Mouse (Mus musculus) megakaryocyte-erythroid progenitor cell, adult 5-6 weeks (primary cell): ENCODE results near the gene Ss18l2. TPM values are rescaled to one million over a fixed set of nuclear protein-coding genes. Genes with fewer than 3 reads are reported as not detected.
A peak's percentile ranks its signal among the peaks of the same experiment; 100 is the strongest.

Experiments used
- ATAC-seq: replicated peaks from 2 replicates; pipeline ENCODE4 v1.8.0; 2016; ENCODE audit warnings: mild to moderate bottlenecking, inconsistent platforms; ENCODE audit not compliant: severe bottlenecking, poor library complexity, low FRiP score, low TSS enrichment
- total RNA-seq, 2 experiments: library from RNA; stranded (forward) in 1 of 2; stranded (reverse) in 1 of 2; fragments of 200-1000, 215-1000 nt in 1 of 2; fragments of >200 nt in 1 of 2; fragmentation: Nextera tagmentation in 1 of 2; gene quantifications; 2 replicates each; pipeline ENCODE4 v1.2.3; 2014 to 2017

Gene Ss18l2
- total RNA-seq (2014; fragmentation: Nextera tagmentation) (57.8 and 77.0 TPM in 2 replicates), total RNA-seq (2017) (47.8 and 54.4 TPM in 2 replicates)

- ATAC-seq, result peak; percentile 87
Observed at GRCm38 (mm10) chr9:121709898-121710583, at the start of gene Ss18l2. Gene Ss18l2, plus strand, starts transcription at chr9:121710329.

GRCm38 (mm10) chr9:121663467-121663866, 46.7 kb upstream of the Ss18l2 start:
- no peak for ATAC-seq

GRCm38 (mm10) chr9:121664104-121664503, 46.0 kb upstream of the Ss18l2 start:
- no peak for ATAC-seq

- no peak for ATAC-seq
Observed at GRCm38 (mm10) chr9:121666957-121667630, 43.0 kb upstream of the Ss18l2 start.

GRCm38 (mm10) chr9:121667822-121668221, 42.3 kb upstream of the Ss18l2 start:
- ATAC-seq, result no peak

- ATAC-seq, result peak; percentile 54
Observed at GRCm38 (mm10) chr9:121669348-121669791, 40.8 kb upstream of the Ss18l2 start.

- ATAC-seq, result peak; percentile 62
Observed at GRCm38 (mm10) chr9:121671300-121671699, 38.8 kb upstream of the Ss18l2 start.

GRCm38 (mm10) chr9:121672311-121672710, 37.8 kb upstream of the Ss18l2 start:
- no peak for ATAC-seq

GRCm38 (mm10) chr9:121673716-121674115, 36.4 kb upstream of the Ss18l2 start:
- ATAC-seq, result no peak

GRCm38 (mm10) chr9:121675011-121675410, 35.1 kb upstream of the Ss18l2 start:
- ATAC-seq, result no peak

- no peak for ATAC-seq
Observed at GRCm38 (mm10) chr9:121675556-121675955, 34.6 kb upstream of the Ss18l2 start.

- no peak for ATAC-seq
Observed at GRCm38 (mm10) chr9:121677069-121677468, 33.1 kb upstream of the Ss18l2 start.

- ATAC-seq, result no peak
Observed at GRCm38 (mm10) chr9:121677476-121677875, 32.7 kb upstream of the Ss18l2 start.

- peak; percentile 70 for ATAC-seq
Observed at GRCm38 (mm10) chr9:121679549-121679948, 30.6 kb upstream of the Ss18l2 start.

- no peak for ATAC-seq
Observed at GRCm38 (mm10) chr9:121681191-121681590, 28.9 kb upstream of the Ss18l2 start.

- no peak for ATAC-seq
Observed at GRCm38 (mm10) chr9:121682037-121682680, 28.0 kb upstream of the Ss18l2 start.

- no peak for ATAC-seq
Observed at GRCm38 (mm10) chr9:121684702-121685101, 25.4 kb upstream of the Ss18l2 start.

GRCm38 (mm10) chr9:121690200-121690651, 19.9 kb upstream of the Ss18l2 start:
- no peak for ATAC-seq

GRCm38 (mm10) chr9:121690734-121691133, 19.4 kb upstream of the Ss18l2 start:
- ATAC-seq, result no peak

GRCm38 (mm10) chr9:121694736-121695135, 15.4 kb upstream of the Ss18l2 start:
- no peak for ATAC-seq
